Mouse (Mus musculus) CD4-positive, CD25-positive, alpha-beta regulatory T cell, adult 9 weeks (primary cell): ENCODE results near the gene Sf3b3. TPM values are rescaled to one million over a fixed set of nuclear protein-coding genes. Genes with fewer than 3 reads are reported as not detected.

Experiments used
- polyA plus RNA-seq: library from polyadenylated mRNA; unstranded; fragments of 100-300 nt; shearing (Covaris generic); gene quantifications from one replicate; pipeline ENCODE4 v1.2.1, GENCODE M21; 2017

Gene Sf3b3
- 240 TPM for polyA plus RNA-seq

GRCm38 (mm10) chr8:110846405-110847170, at the start of gene Sf3b3, which contains the start of gene Cog4:
Gene Sf3b3, minus strand, starts transcription at chr8:110846787.
Gene Cog4, plus strand, starts transcription at chr8:110846600.

GRCm38 (mm10) chr8:110805669-110806068, 40.9 kb downstream of the Sf3b3 start, which contains the start of gene Il34:
Gene Il34, minus strand, starts transcription at chr8:110805924.

Other genes starting within 250 kb of the Sf3b3 start
- gene Vac14, start 228.2 kb downstream of the Sf3b3 start, polyA plus RNA-seq, result 9.1 TPM
- not detected for gene Mtss1l, start 125.3 kb downstream of the Sf3b3 start, polyA plus RNA-seq
- gene Il34, start 40.9 kb downstream of the Sf3b3 start, polyA plus RNA-seq, result not detected
- 80.4 TPM for gene Cog4, start 187 bp downstream of the Sf3b3 start, polyA plus RNA-seq
- 10.5 TPM for gene Fuk, start 55.7 kb upstream of the Sf3b3 start, polyA plus RNA-seq
- gene St3gal2, start 73.1 kb upstream of the Sf3b3 start, polyA plus RNA-seq, result 4.8 TPM
- 19.6 TPM for gene Ddx19a, start 151.0 kb upstream of the Sf3b3 start, polyA plus RNA-seq
- 19.2 TPM for gene Ddx19b, start 185.0 kb upstream of the Sf3b3 start, polyA plus RNA-seq
- 48.6 TPM for gene Aars, start 186.4 kb upstream of the Sf3b3 start, polyA plus RNA-seq
- not detected for gene Exosc6, start 209.6 kb upstream of the Sf3b3 start, polyA plus RNA-seq
- not detected for gene Clec18a, start 245.6 kb upstream of the Sf3b3 start, polyA plus RNA-seq
- gene Pdpr, start 247.8 kb upstream of the Sf3b3 start, polyA plus RNA-seq, result 10.5 TPM